Mouse (Mus musculus) gastrocnemius, adult 2 months (tissue): ENCODE measurements around the gene S100a14. TPM values are rescaled to one million over a fixed set of nuclear protein-coding genes. Genes with fewer than 3 reads are reported as not detected.
A peak's percentile ranks its signal among the peaks of the same experiment; 100 is the strongest.

Experiments used
- DNase-seq: peaks from one replicate; pipeline ENCODE4 v3.0.0; 2022
- H3K27ac ChIP-seq: fragments of 200-600 bp; 2 replicates; pipeline ENCODE4 v1.8.1; 2022; ENCODE audit warnings: mild to moderate bottlenecking
- H3K4me3 ChIP-seq: fragments of 200-600 bp; 2 replicates; pipeline ENCODE4 v1.8.1; 2022; ENCODE audit warnings: mild to moderate bottlenecking, moderate library complexity
- CTCF ChIP-seq: fragments of 200-600 bp; IDR thresholded peaks from 2 replicates; pipeline ENCODE4 v1.8.1; 2022; ENCODE audit warnings: antibody characterized with exemption, mild to moderate bottlenecking, moderate library complexity
- intact Hi-C: fragments of 180-260 bp; cut with DNase I; formaldehyde crosslinking; loops from one replicate; pipeline ENCODE4 v1.15.1; 2025
- total RNA-seq, 2 experiments: library from RNA; stranded (reverse); gene quantifications; 2 replicates each; pipeline ENCODE4 v1.2.3; 2021

S100a14 gene
- total RNA-seq, 2 experiments from 2014 or later = 0.36 TPM; not detected in 1

DNA sequence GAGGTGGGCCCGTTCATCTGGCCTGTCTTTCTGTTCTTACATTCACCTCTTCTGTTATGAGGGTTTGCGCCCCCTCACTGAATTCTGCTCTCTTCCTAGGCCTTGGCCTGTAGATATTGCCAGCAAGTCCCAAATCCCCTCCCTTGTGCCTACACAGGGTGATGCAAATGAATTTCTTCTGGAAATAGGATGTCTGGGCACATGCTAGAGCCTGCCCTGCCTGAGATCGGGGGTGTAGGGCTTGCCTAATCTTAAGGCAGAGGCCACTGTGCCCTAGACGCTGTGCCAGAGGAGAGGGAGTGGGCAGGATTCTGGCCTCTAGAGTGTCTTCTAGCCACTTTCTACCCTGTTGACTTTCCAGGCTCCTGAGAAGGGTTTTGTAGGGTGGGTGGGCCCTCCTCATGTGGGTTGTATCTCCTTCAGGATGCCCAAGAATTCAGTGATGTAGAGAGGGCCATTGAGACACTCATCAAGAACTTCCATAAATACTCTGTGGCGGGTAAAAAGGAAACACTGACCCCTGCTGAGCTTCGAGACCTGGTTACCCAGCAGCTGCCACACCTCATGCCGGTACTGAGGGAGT is 726 bp downstream of the S100a14 start:
- intact Hi-C loops = loop anchor here (5.0 to 10.0 kb wide), 2 partner anchors 57 to 90 kb away; no protein-coding TSS in a partner anchor
- Histone ChIP-seq H3K4me3 (no peak overlapping the region), H3K27ac (no peak overlapping the region)
- no peak for DNase-seq
- TF ChIP-seq CTCF = no peak

DNA sequence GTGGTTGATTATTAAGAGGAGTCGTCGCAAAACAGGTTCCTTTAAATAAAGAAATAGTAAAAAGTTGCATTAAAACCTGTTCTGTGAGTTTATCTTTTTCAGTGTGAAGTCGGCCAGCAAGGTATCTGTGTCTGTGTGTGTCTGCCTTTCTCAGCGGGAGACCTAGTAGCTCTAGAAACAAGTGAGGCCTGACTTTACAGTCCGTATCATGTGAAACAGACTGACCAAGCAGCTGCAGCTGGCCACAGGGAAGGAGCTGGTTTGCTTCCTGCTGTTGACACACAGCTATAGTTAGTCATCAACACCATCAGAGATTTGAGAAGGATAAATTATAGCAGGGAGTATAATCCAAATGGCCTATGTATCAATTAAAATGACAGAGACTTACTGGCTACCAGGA is 5.1 kb downstream of the S100a14 start:
- no peak for DNase-seq
- intact Hi-C loops = no loop called here
- H3K27ac ChIP-seq = no peak overlapping the region
- H3K4me3 ChIP-seq = no peak overlapping the region
- no peak for TF ChIP-seq CTCF

DNA sequence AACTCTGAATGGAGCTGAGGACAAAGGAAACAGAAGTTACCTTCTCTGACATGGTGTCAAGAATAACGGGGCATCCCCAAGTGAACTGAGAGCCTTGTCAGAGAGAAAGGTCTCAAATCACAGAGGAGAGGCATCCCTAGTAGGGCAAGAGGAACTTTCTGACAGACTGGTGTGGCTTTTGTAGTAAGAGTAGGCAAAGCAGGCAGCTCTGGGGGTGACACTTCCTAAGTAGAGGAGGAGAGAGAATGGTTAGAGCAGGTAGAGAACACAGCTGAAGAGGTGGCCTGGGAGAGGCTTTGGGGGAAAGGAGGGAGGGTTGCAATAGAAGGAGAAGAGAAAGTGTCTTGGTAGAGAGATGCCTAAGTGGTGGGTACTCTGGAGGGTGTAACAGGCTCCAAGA is 8.8 kb downstream of the S100a14 start:
- Histone ChIP-seq H3K27ac (no peak overlapping the region), H3K4me3 (no peak overlapping the region)
- DNase-seq = no peak
- TF ChIP-seq CTCF = no peak
- intact Hi-C loops = no loop called here

DNA sequence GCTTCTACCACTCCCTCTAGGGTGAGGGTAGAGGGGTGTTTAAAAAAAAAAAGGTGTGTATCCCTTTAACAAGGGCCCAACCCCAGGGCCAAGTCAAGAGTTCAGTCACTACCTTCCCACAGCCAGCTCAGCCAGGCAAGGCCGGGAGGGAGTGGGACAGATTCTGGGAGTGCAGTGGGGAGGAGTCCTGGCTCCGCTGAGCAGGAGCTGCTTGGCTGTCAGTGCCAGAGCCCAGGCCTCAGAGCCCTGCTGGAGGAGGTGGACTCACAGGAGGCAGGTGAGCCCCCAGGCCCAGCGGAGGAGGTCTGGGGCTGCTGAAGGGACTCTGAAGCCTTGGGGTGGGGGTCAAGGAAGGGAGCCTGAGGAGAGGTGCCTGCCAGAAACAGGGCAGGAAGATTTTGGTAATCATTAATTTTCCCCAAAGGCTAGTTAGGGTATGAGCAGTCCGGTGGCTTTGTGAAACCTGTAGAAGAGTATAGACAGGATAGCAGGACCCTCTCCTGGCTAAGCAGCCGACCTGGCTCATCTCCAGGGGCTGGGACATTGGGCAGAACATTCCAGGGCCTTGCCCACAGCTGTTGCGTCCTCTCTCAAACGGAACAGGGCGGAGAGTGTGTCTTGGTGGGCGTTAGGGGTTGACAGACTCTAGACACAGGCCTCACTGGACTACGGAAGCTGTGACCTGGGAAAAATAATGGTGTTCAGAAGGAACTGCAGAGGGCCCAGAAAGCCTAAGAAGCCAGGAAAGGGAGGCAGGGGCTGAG is 10.7 kb downstream of the S100a14 start, which contains the start of gene S100a16:
Gene S100a16 (plus strand): TSS at position 114 of the 764 bp plus-strand sequence.
- Histone ChIP-seq H3K4me3 (peak within 1 kb of the TSS; percentile 88), H3K27ac (peak within 1 kb of the TSS; percentile 95)
- DNase-seq = peak; percentile 93
- intact Hi-C loops = no loop called here
- TF ChIP-seq CTCF = no peak

DNA sequence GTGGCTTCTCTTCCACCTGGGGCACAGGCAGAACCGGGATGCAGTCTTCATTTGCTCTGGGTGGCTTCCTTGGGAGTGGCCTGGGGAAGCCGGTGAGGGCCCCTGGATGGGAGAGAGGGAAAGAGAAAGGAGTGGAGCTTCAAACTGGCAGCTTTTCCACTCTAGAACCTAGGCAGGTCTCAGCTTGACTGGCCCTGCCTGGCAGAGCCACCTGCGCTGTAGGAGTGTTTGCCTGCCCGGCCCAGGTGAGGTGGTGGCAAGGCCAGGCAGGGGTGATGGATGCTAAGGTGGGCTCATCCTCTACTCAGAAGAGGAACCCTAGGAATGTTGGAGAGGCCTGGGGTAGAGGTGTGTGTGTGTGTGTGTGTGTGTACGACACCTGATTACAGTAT is 11.2 kb downstream of the S100a14 start:
- H3K4me3 ChIP-seq = peak overlapping the region; percentile 88
- no peak for DNase-seq
- H3K27ac ChIP-seq = peak overlapping the region; percentile 95
- TF ChIP-seq CTCF = no peak
- intact Hi-C loops = no loop called here

DNA sequence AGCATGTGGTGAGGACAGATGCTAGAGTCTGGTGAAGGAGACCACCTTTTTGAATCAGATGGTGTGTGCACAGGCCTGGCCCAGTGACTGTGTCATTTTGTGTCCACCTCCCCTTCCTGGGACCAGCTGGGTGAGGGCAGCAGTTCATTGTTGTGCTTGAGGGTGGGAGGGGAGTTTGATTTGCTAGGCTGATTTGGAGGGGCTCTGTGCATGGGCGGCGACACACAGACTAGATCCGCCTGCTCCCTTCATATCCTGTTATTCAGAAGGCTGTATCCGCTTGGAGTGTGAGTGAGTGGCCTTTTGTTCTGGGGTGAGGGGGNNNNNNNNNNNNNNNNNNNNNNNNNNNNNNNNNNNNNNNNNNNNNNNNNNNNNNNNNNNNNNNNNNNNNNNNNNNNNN is 14.2 kb downstream of the S100a14 start:
- Histone ChIP-seq H3K27ac (peak overlapping the region; percentile 89), H3K4me3 (peak overlapping the region; percentile 69)
- no peak for TF ChIP-seq CTCF
- intact Hi-C loops = loop anchor here (5.0 kb wide), 1 partner anchor 46 kb away; no protein-coding TSS in a partner anchor
- peak; percentile 39 for DNase-seq

DNA sequence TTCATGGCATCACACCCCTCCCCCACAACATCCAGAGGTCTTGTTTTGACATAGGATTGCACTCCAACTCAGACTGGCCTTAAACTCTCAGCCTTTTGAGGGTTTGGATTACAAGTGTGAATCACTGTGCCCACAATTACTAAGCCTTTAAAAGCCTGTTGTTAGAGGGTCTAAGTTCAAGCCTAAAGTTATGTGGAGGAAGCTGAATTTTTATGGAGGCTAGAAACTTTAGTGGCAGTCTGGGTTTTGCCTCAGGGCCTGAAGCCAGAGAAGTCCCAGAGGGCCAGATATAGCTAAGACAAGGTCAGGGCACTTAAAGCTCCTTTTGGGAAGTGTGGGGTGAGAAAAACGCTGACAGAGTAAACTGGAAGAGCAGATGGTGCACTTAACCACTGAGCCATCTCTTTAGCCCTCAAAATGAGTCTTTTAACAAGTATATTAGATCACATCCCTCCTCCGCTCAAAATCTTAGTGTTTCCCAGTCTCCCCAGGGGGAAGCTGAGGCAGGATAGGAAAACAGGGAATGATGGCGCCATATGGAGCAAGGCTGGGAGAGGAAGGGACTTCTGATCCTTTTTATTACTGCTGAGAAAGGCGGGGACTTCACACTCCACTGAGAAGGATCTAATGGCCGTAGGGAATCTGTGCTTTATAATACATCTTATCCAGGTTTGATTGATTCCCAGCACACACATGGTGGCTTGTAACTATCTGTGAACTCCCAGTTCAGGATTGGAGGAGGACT is 23.2 kb downstream of the S100a14 start:
- TF ChIP-seq CTCF = no peak
- no peak overlapping the region for H3K4me3 ChIP-seq
- DNase-seq = no peak
- 0 out of 2 replicates have a peak overlapping the region, but pooled peaks have one; percentile 6 for H3K27ac ChIP-seq
- intact Hi-C loops = no loop called here

DNA sequence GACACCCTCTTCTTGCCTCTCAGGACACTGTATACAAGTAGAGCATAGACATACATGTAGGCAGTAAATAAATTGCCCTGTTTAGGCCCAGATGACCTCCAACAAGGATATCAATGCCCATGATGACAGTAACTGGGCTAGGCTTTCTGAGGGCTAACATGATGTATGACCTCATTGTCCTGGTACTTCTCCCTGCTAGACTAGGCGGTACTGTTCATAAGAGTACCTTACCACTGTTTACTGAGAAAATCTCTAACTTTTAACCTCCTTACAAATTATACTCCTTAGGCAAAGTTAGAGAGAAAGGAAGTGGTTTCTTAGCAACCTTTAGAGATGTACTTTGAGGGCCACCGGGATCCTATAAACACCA is 23.8 kb downstream of the S100a14 start:
- Histone ChIP-seq H3K4me3 (no peak overlapping the region), H3K27ac (no peak overlapping the region)
- DNase-seq = no peak
- intact Hi-C loops = no loop called here
- no peak for TF ChIP-seq CTCF

DNA sequence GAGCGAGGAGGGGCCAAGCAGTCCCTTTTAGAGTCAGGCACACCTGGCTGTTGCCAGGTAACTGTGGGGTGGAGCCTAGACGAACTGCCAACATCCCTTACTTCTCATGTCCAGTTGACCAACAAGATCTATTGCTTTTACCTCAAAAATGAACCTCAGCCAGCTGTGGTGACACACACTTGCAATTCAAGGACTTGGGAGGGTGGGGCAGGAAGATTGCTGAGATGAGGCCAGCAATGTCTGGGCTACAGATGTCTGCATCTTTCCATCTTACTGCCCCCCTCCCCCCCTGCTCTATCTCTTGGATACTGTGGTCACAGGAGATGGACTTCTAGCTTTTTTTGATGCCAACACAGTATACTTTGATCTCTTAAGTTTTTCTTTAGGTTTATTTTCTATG is 25.6 kb downstream of the S100a14 start:
- intact Hi-C loops = no loop called here
- no peak for TF ChIP-seq CTCF
- no peak for DNase-seq
- H3K4me3 ChIP-seq = no peak overlapping the region
- H3K27ac ChIP-seq = no peak overlapping the region

DNA sequence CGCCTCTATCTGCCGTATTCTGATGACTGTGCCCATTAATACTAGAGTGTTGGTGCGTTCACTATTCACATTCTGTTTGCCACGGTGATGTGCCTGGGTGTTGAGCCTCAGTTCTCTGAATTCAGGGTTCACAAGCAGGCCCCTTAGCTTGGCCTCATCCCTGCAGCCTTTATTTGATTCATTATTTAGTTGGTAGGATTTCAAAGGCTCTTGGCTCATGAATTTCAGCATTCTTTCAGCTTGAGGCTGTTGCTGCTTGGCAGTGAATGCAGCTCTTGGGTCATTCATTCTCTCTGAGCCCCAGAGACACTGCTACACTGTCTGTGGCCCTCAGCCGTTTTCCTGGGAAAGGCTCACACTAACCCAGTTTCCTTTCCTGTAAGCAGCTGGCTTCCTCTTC is 29.3 kb downstream of the S100a14 start:
- intact Hi-C loops = no loop called here
- peak; percentile 58 for DNase-seq
- no peak for TF ChIP-seq CTCF
- H3K4me3 ChIP-seq = no peak overlapping the region
- 0 out of 2 replicates have a peak overlapping the region, but pooled peaks have one; percentile 32 for H3K27ac ChIP-seq

DNA sequence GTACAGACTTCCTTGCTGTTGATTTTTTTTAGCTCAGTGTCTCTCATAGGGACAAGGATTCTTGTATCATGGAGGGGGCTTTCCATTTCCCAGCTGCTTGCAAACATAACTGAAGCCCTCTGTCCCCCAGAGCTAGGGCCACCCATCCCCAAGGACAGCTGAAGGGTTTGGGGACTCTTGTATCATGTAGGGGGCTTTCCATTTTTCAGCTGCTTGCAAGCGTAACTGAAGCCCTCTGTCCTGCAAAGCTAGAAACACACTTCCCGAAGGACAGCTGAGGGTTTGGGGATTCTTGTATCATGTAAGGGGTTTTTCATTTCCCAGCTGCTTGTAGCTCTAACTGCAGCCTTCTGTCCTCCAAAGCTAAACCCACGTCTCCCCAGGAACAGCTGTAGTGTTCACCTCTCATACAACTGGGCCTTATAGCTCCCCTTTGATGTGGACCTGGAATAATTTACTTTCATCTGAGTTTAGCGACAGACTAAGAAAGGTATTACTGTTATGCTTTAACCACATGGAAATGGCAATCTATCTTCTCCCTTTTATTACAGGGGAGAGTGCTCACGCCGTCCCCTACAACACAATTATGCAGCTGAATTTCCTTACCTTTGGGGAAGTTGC is 33.5 kb downstream of the S100a14 start, which contains the start of gene S100a3:
Gene S100a3 (plus strand): TSS at position 571 of the 621 bp plus-strand sequence.
- TF ChIP-seq CTCF = no peak
- H3K27ac ChIP-seq = no peak within 1 kb of the TSS
- intact Hi-C loops = no loop called here

DNA sequence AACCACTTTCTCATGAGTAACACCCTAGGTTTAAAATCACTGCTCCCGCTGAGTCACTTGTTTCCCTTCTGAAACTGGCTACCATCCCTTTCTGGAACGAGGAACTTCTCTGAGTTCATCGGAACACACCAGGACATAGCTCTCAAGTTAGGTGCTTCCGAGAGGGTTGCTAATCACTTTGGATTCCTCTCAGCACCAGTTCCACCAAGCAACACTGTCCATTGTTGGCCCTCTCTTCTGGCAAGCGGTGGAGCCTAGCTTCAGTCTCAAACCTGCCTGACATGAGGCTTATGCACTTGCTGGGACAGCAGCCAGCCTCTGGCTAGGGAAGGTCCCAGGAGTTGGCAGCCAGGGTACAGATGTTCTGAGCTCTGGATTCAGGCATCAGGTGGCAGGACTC is 48.0 kb downstream of the S100a14 start:
- no peak overlapping the region for H3K4me3 ChIP-seq
- peak; percentile 66 for DNase-seq
- intact Hi-C loops = no loop called here
- no peak for TF ChIP-seq CTCF
- H3K27ac ChIP-seq = peak overlapping the region; percentile 76

More for the DNA sequence above, 33.5 kb downstream of the S100a14 start, which contains the start of gene S100a3:
- no peak for DNase-seq
- no peak within 1 kb of the TSS for H3K4me3 ChIP-seq
